Mouse (Mus musculus): Measurements from ENCODE around the gene A630023A22Rik.

A630023A22Rik gene

DNA sequence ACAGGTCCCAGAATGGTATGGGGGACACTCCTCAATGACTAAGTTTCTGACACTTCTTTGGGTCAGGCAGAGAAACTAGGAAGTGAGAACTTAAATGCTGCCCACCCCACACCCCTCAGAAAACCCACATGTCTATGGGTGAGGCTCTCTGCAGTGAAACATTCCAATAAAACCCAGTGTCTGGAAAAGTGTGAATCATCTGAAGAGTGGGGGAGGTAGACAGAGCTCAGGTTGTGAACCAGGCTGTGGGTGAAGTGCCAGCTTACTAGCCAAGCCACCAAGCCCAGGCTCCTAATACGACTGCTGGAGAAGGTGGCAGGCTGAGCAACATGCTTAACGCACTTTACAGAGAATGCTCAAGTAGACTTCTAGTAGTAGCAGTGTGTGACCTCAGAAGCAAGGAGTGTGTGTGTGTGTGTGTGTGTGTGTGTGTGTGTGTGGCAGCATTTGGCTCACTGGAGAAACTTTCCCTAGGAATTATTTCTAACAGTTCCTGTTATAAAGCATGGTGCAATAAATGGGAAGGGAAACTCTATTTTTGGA is 14.6 kb downstream of the A630023A22Rik start:
- DNase-seq (ENCODE audit: extremely low spot score, low spot score): no peak

DNA sequence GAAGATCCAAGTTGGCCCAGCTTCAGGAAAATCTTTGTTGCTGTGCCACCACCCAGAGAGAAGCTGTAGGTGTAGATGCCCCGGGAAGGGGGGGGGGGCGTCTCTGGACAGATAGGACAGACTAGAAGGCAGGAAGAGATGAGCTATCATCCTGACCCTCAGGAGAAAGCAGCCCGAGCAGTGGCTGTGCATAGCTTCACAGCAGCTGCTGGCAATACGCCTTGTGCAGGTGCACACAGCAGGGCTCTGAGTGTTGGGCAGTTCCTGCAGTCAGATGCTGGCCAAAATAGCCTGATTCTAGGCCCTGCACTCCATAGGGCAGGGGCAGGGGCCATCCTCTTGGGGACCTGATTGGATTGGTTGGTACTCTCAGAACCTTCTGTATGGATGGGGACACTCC is 15.7 kb downstream of the A630023A22Rik start:
- DNase-seq (ENCODE audit: extremely low spot score, low spot score): no peak

DNA sequence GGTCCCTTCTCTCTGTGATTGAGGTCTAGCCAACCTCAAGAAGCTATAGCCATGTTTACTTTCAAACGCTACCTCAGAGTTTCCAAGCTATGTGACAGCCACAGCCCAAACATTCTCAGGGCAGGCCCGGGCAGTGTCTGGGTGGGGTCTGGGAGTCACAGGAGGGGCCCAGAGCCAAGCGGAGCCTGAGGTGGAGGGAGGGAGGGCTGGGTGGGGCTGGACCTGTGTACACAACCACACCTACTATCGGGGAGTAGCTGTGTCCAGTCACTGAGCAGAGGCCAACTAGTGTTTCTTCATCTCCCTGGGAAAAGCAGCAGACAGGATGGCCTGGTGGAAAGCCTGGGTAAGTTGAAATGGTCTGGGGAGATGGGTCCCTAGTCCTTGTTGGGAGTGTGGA is 16.8 kb downstream of the A630023A22Rik start, which contains the start of gene Anxa8:
Gene Anxa8 (plus strand): TSS at position 251 of the 400 bp plus-strand sequence.
- DNase-seq (ENCODE audit: extremely low spot score, low spot score): no peak

DNA sequence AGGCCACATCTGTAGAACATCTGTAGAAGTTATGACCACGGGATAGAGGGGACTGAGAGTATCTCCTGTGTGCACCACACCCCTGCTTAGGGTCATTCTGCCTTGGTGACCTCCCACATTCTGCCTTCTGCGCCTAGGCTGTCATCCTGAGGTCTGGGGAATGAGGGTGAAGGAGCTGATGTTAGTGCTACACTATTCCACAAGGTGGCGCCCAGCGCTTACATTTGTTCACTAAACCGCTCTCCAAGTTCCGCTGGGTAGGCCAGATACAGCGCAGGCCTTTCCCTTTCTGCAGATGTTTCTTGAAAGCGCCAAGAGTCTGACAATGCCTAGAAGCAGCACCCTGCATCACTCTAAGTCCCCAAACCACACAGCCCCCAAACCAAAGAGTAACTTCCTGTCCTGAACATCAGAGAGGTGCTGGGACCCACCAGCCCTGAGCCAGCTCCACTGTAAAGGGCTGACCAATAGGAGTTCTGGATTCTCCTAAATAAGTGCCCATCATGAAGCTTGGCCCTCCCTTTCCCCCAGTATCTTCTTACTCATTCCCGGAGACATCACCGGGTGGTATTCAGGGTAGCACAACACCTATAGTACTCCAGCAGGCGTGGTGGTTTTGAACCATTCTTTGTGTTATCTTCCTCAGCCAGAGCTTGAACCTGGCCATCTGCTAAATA is 22.1 kb downstream of the A630023A22Rik start:
- peak; percentile 80 for DNase-seq (ENCODE audit: extremely low spot score, low spot score)

DNA sequence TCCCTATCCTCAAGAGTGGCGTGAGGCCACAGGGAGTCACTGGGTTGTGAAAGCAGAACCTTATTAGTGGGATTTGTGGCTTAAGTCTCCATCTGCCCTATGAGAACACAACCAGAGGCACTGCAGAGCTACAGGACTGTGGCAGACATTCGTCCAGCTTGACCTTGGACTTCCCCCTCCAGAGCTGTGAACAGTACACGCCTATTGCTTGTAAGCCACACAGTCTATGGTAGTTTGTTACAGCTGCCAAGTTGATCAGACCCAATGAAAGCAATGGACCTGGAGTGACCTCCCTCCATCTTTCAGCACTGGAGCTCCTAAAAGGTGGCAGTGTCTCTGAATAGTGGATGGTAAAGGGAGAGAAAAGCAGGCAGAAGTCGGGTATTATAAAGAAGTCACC is 24.3 kb downstream of the A630023A22Rik start:
- no peak for DNase-seq (ENCODE audit: extremely low spot score, low spot score)

DNA sequence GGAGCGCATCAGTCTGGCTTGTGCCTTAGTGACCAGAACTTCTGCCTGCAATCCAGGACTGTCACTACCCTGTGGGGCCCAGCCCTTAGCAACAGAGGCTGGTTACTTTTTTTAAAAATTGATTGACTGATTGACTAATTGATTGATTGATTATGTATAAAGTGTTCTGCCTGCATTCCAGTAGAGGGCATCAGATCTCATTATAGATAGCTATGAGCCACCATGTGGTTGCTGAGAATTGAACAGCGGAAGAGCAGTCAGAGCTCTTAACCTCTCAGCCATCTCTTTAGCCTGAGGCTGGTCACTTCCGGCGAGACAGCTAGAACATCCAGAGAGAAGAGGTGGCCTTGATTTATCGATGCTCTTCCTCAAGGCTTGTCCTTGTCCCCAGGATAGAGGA is 25.3 kb downstream of the A630023A22Rik start:
- DNase-seq (ENCODE audit: extremely low spot score, low spot score): no peak

DNA sequence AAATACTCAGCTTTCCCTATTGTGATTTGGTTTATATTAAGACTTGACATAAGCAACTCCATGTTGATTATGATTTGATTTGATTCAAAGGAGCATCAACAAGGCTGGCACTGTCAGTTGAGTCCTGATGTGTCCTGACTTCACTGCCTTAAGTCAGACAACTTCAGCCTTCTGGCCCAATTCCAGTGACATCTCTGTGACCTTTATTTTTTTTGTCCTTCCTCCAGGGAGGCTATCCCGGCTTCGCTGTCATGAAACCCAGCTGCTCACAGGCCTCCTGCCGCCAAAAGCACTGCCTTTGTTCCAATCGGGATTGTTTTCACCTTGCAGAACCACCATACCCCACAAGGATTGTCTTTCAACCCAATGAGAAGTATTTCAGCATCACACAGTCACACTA is 27.2 kb downstream of the A630023A22Rik start:
- no peak for DNase-seq (ENCODE audit: extremely low spot score, low spot score)

DNA sequence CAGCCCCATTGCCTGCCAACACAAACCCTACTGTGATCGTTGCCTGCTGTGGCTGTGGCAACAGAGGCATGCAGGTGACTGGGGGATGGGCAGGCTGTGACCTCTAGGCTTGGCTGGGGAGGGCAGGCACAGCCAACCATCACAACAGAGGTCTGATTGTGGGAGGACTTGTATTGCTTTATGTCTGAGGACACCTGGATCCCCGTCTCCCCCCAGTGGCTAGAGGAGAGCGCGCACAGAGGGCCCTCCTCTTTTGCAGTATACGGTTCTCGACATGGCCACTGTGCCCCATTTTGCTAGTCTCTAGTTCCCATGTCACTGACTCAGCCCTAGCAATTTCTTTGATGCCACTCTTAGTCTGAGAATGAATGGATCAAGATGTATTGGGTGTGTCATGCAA is 30.9 kb downstream of the A630023A22Rik start:
- DNase-seq (ENCODE audit: extremely low spot score, low spot score): no peak

DNA sequence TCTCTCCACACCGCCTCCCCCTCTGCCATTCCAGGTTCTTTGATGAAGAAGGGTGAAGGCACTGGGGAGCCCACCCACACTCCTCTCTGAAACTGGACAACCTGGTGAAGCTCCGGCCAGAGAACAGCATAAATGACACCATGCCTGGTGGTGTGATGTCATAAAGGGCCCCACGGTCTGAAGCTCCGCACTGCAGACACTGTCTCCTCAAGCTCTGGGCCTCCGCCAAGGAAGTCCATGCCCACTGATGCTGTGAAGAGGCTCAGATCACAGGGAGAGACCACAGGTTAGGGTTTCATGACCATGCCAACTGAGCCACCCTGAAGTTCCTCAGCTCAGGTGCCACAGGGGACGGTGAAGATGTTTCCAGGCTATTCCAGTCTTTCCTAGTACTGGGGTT is 50.0 kb downstream of the A630023A22Rik start, which contains the start of gene Antxrl:
Gene Antxrl (plus strand): TSS at position 192 of the 400 bp plus-strand sequence.
- no peak for DNase-seq (ENCODE audit: extremely low spot score, low spot score)

DNA sequence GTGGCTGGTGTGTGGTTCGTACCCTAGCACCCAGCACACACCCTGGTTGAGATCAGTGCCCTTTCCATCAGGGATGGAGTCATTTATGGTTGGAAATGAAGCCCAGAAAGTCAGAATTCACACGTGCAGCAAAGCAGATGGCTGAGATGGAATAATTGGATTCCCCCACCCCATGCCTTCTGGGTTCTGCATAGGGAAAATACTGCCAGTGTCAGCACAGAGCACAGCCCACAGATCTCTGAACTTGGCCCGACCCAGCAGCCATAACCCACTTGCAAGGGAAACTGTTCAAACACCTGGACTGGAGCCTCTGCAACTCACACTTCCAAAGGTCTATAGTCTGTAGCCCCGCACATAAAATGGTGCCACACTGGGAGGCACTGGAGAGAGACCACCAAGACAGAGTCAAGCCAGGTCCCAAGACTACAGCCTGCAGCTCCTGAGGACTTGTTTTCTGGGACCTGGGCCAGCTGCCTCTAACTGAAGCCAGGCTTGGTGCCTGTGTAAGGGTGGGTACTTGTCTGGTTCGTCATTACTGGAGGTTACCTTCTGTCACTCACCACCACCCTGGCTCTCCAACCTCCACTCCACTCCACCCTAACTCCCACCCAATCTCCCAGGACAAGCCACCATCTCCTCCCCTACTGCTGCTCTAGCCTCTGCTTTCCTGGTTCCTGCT is 52.3 kb downstream of the A630023A22Rik start:
- no peak for DNase-seq (ENCODE audit: extremely low spot score, low spot score)

DNA sequence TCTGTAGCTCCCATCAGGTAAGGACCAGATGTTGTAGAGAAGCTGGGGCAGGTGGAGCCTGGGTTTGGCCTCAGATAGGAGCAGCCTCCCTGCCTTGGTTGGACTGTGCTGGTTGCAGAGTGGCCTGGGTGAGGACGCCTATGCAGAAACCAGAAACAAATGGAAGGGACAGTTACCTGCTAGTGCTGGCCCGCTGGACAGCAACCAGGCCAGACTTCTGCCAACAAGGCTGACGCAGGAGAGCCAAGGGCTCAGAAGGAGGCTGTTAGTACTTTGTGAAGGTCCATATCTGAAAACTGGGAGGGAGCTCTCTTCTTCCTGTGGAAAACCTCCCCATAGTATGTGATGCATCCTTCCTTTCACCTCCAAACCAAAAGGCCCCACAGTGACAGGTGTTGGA is 59.2 kb downstream of the A630023A22Rik start:
- DNase-seq (ENCODE audit: extremely low spot score, low spot score): no peak

DNA sequence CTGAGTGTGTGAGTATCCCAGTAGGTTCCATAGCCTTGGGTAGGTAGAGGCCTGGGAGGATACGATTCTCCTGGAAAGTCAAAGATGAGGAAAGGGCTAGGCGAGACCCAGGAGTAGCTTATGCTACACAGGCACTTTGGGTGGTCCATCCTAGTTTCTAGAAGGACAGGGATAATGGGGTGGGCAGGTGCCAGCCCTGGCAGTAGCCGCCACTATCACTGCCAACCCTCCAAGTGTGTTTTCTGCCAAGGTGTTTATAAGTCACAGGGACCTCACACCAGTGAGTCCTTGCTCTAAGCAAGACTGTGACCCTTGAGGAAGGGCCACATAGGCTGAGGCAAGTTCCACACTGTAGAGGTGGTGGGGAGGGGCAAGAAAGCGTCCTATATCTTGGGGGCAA is 61.3 kb downstream of the A630023A22Rik start:
- DNase-seq (ENCODE audit: extremely low spot score, low spot score): no peak

DNA sequence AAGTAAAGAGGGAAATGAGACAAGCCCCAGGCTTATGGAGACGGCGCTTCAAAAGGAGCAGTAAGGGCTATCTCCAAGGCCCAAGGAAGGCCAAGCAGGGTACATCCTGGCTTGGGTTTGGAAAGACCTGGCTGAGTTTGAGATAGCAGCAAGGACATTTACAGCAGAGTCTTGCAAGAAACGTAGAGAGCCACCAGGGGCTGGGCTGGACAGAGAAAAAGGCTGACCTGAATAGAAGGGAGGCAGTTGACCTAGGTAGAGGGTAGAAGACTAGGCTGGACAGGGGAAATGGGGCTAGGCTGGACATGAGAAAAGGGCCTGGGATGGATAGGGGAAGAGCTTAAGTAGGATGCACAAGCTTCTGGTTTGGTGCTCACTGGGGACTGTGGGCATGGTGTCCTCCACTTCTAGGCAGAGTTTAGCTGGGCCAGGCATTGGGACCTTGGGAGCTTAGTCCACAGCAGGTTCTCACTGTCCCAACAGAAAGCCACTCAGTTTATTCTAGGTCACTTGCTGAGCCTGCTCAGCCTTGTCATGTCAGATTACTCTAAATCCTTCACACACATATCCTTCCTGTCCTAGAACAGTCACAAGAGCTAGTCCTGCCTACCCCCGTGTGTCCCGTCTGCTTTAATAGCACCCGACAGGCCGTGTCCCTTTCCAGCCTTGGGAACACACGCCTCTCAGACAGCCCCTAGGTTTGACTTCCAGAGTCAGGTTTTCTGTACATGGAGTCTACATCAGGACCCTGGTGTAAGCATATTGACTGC is 68.5 kb downstream of the A630023A22Rik start:
- no peak for DNase-seq (ENCODE audit: extremely low spot score, low spot score)

DNA sequence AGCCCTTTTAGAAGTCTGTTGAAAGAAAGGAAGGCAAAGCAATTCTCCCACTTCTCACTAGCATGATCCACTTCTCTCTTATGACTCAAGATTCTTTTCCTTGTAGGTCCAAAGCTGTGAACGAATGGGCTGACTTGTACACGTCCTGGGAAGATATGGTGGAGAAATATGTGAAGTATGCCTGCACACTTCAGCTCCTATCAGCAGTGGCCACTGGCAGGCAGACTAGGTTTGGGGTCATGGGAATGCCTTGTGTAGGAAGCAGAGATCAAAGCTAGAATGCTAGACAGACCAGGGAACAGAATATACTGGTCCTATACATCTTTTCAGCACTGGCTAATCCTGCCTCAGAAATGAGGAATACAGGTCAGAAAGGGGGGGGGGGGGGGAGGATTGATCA is 75.8 kb downstream of the A630023A22Rik start:
- DNase-seq (ENCODE audit: extremely low spot score, low spot score): no peak

DNA sequence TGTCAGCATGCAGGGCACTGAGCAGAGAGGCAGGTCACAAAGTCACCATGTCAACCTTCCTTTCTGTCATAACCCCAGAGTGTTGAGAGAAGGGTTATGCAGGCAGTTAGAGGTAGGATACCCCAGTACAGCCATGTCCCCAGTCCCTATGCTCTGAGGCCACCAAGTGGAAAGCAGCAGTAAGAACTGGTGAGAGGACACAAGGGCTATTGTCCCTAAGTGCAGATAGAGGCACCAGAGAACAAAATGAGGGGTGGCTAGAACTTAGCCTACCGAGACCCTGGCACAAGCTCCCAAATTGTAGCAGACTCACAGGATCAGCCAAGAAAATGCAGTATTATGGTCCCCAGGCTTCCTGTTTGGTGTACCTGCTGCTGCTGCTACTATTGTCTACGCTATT is 85.6 kb downstream of the A630023A22Rik start:
- DNase-seq (ENCODE audit: extremely low spot score, low spot score): no peak

DNA sequence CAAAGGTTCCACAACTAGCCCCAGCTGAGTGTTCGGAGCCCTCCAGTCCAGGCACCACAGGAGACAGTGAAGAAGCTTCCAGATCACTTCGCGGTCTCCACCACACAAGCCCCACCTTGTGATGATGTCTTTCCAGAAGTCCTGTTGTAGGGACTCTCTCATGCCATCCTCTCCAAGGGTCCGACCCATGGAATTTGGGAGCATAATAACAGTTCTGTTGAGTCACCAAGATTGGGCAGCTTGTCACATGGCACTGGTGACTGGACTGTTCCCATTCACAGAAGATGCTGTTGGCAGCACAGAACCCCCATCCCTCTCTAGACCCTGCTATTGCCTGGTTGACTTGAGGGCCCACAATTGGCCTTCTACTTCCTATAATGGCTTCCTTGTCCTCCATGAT is 86.2 kb downstream of the A630023A22Rik start, which contains the start of gene Gm5460:
Gene Gm5460 (plus strand): TSS at position 378 of the 400 bp plus-strand sequence.
- DNase-seq (ENCODE audit: extremely low spot score, low spot score): no peak

DNA sequence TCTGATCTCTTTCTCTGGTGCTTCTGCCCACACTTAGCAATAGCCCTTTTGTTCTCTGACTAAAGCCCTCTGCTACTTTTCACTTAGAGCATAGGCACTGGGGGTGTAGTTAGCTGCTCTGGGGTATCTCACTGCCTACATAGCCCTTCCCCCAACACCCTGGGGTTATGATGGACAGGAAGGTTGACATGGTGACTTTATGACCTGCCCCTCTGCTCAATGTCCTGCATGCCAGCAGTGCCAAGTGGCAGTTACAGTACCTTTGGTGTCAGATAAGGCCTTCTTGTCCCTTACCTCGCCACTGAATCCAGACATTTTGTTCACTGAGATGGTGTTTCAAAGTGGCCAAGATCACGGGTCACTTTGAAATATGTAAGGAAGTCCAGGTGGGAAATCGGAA is 87.5 kb downstream of the A630023A22Rik start, which contains the start of gene Gm30083:
Gene Gm30083 (minus strand): TSS at position 120 of the 400 bp plus-strand sequence.
- DNase-seq (ENCODE audit: extremely low spot score, low spot score): no peak

DNA sequence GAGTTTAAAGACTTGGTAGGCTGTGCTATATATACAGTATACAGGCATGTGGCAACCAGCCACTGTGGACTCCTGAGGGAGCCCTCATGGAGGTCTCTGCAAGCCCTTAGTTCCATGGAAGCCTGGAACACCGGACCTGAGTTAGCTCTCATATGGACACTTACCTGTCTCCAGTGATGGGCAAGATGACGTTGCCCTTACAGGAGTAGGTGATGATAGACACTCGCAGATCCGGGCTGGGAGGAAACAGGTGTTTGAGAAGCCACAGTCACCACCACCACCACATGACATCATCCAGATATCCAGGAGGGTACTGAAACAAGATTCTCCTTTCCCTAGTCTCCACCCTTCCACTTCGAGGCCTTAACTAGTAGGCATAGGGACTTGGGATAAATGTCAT is 100.2 kb downstream of the A630023A22Rik start:
- DNase-seq (ENCODE audit: extremely low spot score, low spot score): no peak

DNA sequence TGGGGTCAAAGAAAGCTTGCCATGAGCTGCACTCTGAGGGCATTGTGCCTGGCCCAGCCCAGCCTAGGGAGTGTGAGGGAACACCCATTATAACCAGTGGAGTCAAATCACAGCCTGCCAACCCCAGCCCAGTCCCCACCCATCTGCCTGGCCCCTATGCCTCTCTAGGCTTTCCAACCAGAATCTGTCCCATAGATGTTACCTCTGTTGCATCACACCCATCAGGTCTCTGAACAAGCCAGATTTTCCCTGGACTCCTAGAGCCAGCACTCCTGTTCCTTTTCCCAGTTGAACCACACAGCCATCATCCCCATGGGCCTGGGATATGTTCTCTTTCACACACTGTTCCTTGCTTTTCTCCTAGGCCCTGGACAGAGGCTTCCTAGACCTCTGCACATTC is 101.1 kb downstream of the A630023A22Rik start:
- DNase-seq (ENCODE audit: extremely low spot score, low spot score): no peak
